Mouse (Mus musculus): ENCODE data around the gene 9130230L23Rik. TPM values are rescaled to one million over a fixed set of nuclear protein-coding genes. Genes with fewer than 3 reads are reported as not detected.

The 9130230L23Rik gene
- 1.8 and 2.4 TPM in 2 replicates for polyA plus RNA-seq (2012; rRNA removed)

DNA sequence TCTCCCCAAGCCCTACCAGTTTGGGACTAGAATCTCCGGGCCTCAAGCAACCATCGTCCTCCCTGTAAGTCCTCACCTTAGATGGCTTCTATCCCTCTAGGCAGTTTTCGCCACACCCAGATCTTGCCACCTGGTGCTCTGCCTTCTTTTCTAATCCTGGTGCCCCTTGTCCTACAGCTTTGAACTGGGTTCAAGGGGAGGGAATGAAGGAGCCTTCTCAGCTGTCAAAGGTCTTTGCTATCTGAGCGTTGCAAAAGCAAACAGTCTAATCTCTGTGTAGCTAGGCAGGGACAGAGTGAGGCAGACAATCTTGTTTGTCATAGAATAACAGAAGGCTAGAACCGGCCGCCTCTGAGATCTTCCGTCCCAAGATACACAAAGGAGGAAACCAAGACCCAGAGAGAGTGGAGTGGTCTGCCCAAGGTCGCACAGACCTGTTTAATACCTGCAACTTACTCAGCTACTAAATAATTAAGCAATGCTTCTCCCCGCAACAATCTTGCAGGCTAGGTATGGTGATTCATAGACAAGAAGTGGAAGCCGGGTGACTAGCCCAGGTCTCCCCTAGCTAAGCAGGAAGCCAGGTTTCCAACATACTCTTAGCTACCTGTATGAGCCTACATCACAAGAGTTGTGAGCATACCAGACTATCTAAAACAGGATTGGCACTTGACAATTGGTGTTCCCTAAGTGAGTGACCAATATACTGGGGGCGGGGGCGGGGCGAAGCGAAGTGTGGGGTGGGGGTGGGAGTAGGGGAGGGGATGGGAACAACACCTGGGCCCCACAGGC is at the start of gene 9130230L23Rik:
Gene 9130230L23Rik, minus strand, starts transcription at position 152 of the 792 bp plus-strand sequence.

DNA sequence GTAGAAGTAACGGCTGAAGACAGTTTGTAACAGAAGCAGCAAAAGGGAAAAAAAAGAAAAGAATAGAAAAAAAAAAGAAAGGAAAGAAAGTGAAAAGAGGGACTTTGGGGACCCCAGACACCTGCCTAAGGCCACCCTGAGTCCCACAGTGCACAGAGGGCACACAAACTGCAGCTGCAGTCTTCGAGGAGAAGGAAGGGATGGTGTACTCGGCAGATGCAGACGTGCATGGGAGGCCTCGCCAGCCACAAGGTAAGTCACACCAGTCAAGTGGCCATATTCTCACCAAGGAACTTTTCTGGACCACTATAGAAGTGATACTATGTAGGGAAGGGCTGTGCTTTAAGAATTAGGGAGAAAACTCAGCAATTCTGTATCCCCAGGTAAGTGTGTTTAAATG is 69.3 kb downstream of the 9130230L23Rik start, which contains the start of gene Chrna9:
Gene Chrna9, plus strand, starts transcription at position 139 of the 400 bp plus-strand sequence.

Other genes with a start within 250 kb of the 9130230L23Rik start
- gene N4bp2, start 240.8 kb downstream of the 9130230L23Rik start, polyA plus RNA-seq (2012; rRNA removed), result 0.71 and 1.6 TPM in 2 replicates
- 0.26 and 0.30 TPM in 2 replicates for gene Rhoh, start 143.1 kb downstream of the 9130230L23Rik start, polyA plus RNA-seq (2012; rRNA removed)
- 0.44 TPM in 1 of 2 replicates, not detected in the other for gene Chrna9, start 69.4 kb downstream of the 9130230L23Rik start, polyA plus RNA-seq (2012; rRNA removed)
- gene Rbm47, start 168.8 kb upstream of the 9130230L23Rik start, polyA plus RNA-seq (2012; rRNA removed), result 39.9 and 48.9 TPM in 2 replicates